Mouse (Mus musculus) frontal cortex, postnatal 25 days (tissue): Measurements from ENCODE around the gene Clba1.
"Not testable (repeated sequence)": the region's sequence is repeated elsewhere in the genome, so short reads cannot be mapped to it uniquely, and the experiment has no call there.

ENCODE experiments used
- DNase-seq, 2 experiments: peaks; one replicate each; pipeline ENCODE4 v3.0.0; 2022; ENCODE audit warnings: low spot score in 2 of 2

The Clba1 gene

GRCm38 (mm10) chr12:112816866-112817265 is 8.1 kb downstream of the Clba1 start:
- DNase-seq = not testable (repeated sequence)

GRCm38 (mm10) chr12:112819057-112819662 is 10.4 kb downstream of the Clba1 start:
- no peak for DNase-seq

DNA sequence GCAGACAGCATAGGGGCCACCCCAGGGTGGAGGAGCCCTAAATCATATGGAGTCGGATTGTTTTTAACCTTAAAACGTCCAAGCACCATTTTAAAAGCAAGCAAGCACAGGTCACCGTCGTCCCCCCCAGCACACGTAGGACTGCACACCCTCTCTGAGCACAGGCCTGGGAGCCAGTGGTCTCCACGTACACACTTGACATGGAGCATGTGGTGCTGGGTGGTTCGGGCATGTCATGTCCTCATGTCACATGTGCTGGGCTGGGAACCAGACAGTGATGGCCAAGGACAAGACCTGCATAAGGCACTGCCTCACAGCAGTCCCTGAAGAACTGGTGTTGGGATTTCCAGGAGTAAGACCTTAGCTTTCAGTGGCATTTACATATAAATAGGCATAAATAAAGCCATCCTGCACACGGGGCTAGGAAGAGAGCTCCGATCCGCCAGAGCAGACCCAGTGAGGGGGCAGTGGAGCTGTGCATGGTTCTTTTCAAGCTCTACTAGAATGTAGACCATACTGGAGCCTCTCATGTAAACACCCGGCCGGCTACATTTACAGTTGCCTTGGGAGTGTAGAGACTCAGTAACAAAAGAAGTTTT is 11.8 kb downstream of the Clba1 start:
- DNase-seq = no peak

DNA sequence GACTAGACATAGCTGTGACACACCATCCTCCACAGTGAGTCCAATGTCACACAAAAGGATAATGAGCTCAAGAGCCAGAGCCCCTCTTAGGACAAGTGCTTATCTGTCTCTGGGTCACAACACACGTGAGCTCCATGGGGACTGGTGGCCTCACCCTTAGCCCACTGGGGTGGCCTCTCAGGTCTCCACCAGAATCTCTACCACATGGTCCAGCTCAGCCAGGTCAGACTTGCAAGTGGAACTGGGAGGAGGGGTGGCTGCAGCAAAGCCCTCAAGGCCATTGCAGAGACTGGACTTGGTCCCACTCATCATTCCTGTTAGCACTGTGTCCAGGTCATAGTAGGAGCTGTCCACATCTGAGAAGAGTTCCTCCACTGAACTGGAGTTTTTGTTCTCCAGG is 12.5 kb downstream of the Clba1 start:
- no peak for DNase-seq

DNA sequence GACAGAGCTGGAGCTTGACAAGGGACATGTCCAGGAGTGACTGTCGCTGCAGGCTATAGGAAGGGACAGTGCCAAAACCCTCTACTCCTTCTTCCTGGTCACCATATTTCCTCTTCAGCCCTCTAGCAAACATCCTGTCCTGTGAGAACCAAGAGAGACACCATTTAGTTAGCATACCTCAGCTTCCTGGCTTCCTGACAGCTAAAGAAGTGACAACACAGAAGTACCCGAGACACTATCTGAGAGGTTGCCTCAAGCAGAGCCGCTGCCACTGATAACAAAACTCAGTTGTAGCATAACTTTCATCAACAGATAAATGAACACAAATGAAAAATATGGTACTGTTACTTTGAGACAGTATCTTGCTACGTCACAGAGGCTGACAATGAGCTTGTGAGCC is 13.2 kb downstream of the Clba1 start:
- no peak for DNase-seq

DNA sequence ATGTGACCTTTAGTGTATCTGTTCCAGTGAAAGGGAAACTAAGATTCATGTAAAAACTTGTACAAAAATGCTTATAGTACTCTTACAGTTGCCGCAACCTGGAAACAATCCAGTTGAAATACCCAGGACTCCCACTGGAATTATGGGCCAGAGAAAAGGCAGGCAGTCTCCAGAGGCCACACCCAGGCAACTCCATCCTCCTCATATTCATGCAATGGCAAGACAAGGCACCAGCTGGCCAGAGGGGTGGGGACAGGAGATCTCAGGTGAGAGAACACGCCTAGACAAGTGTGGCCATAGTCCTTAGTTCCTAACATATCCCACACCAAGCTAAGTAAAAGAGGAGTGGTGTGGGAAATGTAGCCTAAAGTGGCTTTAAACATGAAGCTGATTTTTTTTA is 13.9 kb downstream of the Clba1 start:
- no peak for DNase-seq

- DNase-seq = no peak
Observed at GRCm38 (mm10) chr12:112823221-112823620, 14.5 kb downstream of the Clba1 start.

GRCm38 (mm10) chr12:112825901-112826300 is 17.2 kb downstream of the Clba1 start:
- no peak for DNase-seq

- DNase-seq = no peak
Observed at GRCm38 (mm10) chr12:112828501-112829243, 19.9 kb downstream of the Clba1 start.

DNA sequence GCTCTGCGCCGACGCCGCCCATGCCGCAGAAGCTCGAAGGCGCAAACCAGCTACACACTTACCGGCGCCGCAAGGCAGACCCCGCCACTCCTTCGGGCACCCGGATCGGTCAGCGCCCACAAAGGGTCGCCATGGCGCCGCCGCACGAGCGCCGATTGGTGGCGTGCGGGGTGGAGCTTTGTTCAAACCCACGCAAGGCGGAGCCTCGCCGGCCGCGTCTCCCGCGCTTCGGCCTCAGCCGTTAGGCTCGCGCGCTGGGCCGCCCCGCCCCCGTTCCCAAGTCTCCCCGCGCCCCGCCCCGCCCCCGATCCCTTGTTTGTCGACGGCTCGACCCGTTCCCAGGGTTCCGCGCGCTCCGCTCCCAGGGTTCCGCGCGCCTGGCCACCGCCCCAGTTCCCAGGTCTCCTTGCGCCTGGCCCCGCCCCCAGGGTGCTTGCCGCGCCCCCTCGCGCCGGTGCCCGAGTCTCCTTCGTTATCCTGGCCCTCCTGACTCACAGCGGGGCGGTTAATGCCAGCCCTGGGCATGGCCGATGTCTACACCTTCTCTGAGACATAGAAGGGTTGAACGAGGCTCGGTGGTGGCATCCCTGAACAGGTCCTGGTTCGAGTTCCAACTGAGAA is 20.6 kb downstream of the Clba1 start, which contains the start of gene Cdca4:
Gene Cdca4 (minus strand): TSS at position 180 of the 621 bp plus-strand sequence.
- DNase-seq = peak; percentile 93 to 97

DNA sequence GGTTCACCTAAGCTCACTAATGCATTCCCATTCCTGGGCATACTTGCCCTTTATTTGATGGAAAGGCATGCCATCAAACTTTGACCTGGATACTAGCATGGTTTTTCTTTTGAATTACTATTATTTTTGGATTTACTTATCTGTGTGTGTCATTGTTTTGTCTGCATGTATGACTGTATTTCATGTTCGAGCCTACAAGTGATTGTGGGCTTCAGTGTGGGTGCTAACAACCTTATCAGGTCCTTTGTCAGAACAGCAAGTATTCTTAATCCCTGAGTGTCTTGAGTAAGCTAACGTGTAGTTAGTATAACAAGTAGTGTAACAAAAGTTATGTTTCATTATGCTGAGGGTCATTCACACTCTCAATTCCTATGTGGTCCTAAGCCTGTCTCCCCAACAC is 21.4 kb downstream of the Clba1 start:
- no peak for DNase-seq

DNA sequence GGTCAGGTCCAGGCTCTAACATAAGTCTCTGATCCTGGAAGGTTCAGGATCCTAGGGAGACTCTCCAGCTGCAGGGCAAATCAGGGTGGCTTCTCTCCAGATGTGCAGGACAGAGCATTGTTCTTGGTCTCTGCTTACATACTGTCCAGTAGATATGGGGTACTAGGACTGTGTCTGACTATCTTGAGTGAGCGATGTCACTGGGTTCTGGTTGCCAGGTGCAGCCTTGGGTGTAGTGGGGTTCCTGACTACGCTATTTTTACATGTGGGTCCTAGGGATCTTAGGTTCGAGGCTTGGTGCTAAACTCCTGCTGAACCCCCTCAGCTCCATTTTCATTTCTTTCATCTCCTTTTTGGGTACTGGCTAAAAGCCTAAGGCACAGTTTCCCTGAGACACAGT is 21.8 kb downstream of the Clba1 start:
- DNase-seq = no peak

DNA sequence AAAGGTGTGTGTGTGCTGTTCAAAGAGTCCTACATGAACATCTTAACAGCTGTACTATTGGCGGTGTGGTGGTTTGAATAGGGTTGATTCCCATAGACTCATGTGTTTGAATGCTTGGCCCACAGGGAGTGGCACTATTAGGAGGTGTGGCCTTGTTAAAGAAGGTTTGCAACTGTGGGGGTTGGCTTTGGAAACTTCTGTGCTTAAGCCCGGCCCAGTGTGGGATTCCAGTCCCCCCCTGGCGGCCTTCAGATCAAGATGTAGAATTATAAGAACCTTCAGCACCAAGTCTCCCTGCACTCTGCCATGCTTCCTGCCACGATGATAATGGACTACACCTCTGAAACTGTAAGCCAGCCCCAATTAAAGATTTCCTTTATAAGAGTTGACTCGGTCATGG is 23.7 kb downstream of the Clba1 start:
- no peak for DNase-seq

- no peak for DNase-seq
Observed at GRCm38 (mm10) chr12:112833527-112833926, 24.8 kb downstream of the Clba1 start.

- DNase-seq = no peak
Observed at GRCm38 (mm10) chr12:112835046-112835445, 26.3 kb downstream of the Clba1 start.

DNA sequence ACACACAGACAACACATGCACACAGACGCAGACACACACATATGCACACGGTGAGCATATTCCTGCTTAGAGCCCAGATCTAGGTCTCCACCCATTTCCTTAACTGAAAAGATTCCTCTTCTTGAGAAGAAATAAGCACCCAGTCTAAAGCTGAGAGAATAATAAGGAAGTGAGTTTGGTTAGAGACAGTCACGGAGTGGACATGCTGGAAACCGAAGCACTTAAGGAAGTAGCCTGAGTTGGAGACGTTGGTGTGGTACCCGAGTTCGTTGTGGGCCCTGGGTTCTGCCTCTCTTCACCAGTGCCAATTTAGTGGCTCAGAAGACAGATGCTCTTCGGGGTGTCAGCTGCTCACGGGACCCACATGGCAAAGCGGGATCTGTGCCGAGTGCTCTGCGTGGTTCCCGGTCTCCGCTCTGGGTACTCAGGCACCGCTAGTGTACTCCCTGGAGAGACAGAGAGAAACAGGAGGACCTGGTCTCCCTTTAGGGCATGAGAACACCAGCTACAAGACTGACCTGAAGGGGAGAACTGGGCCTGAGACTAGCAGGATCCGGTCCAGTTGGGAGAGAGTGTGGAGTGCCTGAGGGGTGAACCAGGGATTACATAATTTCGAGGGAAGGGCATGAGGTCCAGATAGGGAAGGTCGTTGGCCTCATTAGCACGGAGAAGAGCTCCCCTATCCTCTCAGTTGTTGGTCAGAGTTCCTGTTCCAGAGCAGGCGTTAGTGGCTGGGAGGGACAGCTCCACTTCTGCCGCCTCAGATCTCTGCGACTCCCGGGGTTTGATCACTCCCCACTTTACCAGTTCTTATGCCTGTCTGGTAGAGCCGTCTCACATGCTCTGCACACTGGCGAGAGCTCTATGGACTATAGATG is 31.7 kb downstream of the Clba1 start:
- no peak for DNase-seq

- not testable (repeated sequence) for DNase-seq
Observed at GRCm38 (mm10) chr12:112841338-112841892, 32.7 kb downstream of the Clba1 start.

GRCm38 (mm10) chr12:112842128-112842527 is 33.4 kb downstream of the Clba1 start:
- not testable (repeated sequence) for DNase-seq

DNA sequence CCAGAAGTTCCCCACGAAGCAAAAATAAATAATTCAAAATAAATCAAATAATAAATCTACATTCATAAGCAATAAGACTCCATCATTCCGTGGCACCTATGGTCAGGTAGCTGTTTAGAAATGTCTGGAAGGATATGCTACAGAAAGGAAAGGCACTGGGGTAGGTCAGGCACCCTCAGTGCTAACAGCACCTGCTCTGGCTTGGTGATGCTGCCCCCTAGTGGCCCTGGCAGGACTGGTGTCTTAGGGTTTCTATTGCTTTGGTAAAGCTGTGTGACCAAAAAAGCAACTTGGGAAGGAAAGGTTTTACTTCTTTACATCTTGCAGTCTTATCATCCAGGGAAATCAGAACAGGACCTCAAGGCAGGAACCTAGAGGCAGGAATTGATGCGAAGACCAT is 35.1 kb downstream of the Clba1 start:
- DNase-seq = peak; percentile 78 to 81

- no peak for DNase-seq
Observed at GRCm38 (mm10) chr12:112847880-112848279, 39.1 kb downstream of the Clba1 start.
